Mouse (Mus musculus): Measurements from ENCODE around the gene Npsr1.

DNA sequence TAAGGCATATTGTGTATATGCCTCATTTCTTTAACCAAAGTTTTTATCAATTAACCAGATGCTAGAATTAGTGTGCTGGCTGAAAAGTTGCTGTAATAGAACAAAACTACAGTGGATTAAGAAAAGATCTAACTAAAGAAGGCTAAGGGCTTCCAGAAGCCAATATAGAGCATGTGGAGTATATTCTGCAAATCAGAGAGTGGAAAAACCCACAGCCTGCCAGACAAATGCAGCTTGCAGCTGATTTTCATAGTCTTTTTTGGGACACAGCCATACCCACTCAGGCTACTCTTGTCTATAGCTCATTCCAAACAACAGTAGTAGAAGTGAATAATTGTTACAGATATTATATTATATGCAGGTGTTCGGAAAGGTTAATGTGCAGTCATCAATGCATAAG, 138.7 kb downstream of the Npsr1 start:
- TF ChIP-seq EP300 (IDR thresholded peaks at IDR 0.05; ENCODE audit: low read depth): no peak
- no peak for TF ChIP-seq CTCF (IDR thresholded peaks at IDR 0.05; ENCODE audit: low read depth)

All from heart, postnatal 0 days (tissue).